Mouse (Mus musculus) MEL (cell line): ENCODE measurements around the gene A2m. TPM values are rescaled to one million over a fixed set of nuclear protein-coding genes. Genes with fewer than 3 reads are reported as not detected.

Experiments used
- DNase-seq: peaks from one replicate; pipeline ENCODE4 v3.0.0; 2011; ENCODE audit warnings: low read depth, low spot score
- H3K27ac ChIP-seq: 2 replicates; pipeline ENCODE4 v1.5.1; 2012; ENCODE audit warnings: low read depth, mild to moderate bottlenecking, control low read depth, low read length, moderate library complexity; ENCODE audit not compliant: control insufficient read depth
- H3K27me3 ChIP-seq, 2 experiments: fragments of 150-350 bp in 1 of 2; sonication (generic) in 1 of 2; 2 replicates each; pipeline ENCODE4 v1.6.1; 2012; ENCODE audit warnings: low read length in 2 of 2, mild to moderate bottlenecking in 2 of 2, improper control_type of control experiment in 1 of 2, moderate library complexity in 1 of 2; ENCODE audit not compliant: insufficient read depth in 2 of 2, control insufficient read depth in 1 of 2
- H3K36me3 ChIP-seq, 2 experiments: 2 replicates each; pipeline ENCODE4 v1.6.1; 2012 to 2014; ENCODE audit warnings: low read length in 2 of 2, improper control_type of control experiment in 1 of 2, inconsistent platforms in 1 of 2, mild to moderate bottlenecking in 1 of 2; ENCODE audit not compliant: insufficient read depth in 2 of 2, control insufficient read depth in 1 of 2
- H3K4me1 ChIP-seq, 2 experiments: fragments of 150-350 bp in 1 of 2; sonication (generic) in 1 of 2; 2 replicates each; pipeline ENCODE4 v1.6.1; 2012; ENCODE audit warnings: low read length in 2 of 2, improper control_type of control experiment in 1 of 2, mild to moderate bottlenecking in 1 of 2; ENCODE audit not compliant: insufficient read depth in 2 of 2, control insufficient read depth in 1 of 2
- H3K4me3 ChIP-seq, 2 experiments: fragments of 150-350 bp in 1 of 2; sonication (generic) in 1 of 2; 2 replicates each; pipeline ENCODE4 v1.5.1; 2012; ENCODE audit warnings: low read depth in 2 of 2, low read length in 2 of 2, mild to moderate bottlenecking in 2 of 2, moderate library complexity in 2 of 2, control low read depth in 1 of 2, improper control_type of control experiment in 1 of 2; ENCODE audit not compliant: control insufficient read depth in 1 of 2, insufficient read depth in 1 of 2
- H3K79me2 ChIP-seq: 2 replicates; pipeline ENCODE4 v1.6.1; 2012; ENCODE audit warnings: mild to moderate bottlenecking, low read length, moderate library complexity; ENCODE audit not compliant: control insufficient read depth, poor library complexity, insufficient read depth
- H3K9ac ChIP-seq: 2 replicates; pipeline ENCODE4 v1.6.1; 2012; ENCODE audit warnings: low read depth, mild to moderate bottlenecking, control low read depth, low read length, moderate library complexity; ENCODE audit not compliant: control insufficient read depth, poor library complexity, severe bottlenecking
- H3K9me3 ChIP-seq: fragments of 150-350 bp; sonication (generic); replicated peaks from 2 replicates; pipeline ENCODE4 v1.6.1; 2012; ENCODE audit warnings: mild to moderate bottlenecking, low read length, improper control_type of control experiment, moderate library complexity; ENCODE audit not compliant: insufficient read depth
- CHD1 ChIP-seq: IDR thresholded peaks from 2 replicates; pipeline ENCODE4 v1.6.1; 2012; ENCODE audit warnings: low read depth, mild to moderate bottlenecking, inconsistent platforms, low read length, improper control_type of control experiment
- CTCF ChIP-seq, 3 experiments: IDR thresholded peaks in 2 of 3; conservative IDR thresholded peaks in 1 of 3; 2 replicates each; pipeline ENCODE4 v1.5.1; 2011 to 2012; ENCODE audit warnings: low read length in 3 of 3, low read depth in 2 of 3, mild to moderate bottlenecking in 2 of 3, improper control_type of control experiment in 1 of 3, inconsistent platforms in 1 of 3, mixed read lengths in 1 of 3, moderate library complexity in 1 of 3; ENCODE audit not compliant: control insufficient read depth in 1 of 3, insufficient read depth in 1 of 3, poor library complexity in 1 of 3, severe bottlenecking in 1 of 3
- MAFK ChIP-seq: IDR thresholded peaks from 2 replicates; pipeline ENCODE4 v1.6.1; 2011; ENCODE audit warnings: low read depth, mild to moderate bottlenecking, low read length, improper control_type of control experiment, borderline replicate concordance
- MEF2A ChIP-seq: IDR thresholded peaks from 2 replicates; pipeline ENCODE4 v1.6.1; 2014; ENCODE audit warnings: low read depth, mild to moderate bottlenecking, inconsistent platforms, low read length, improper control_type of control experiment; ENCODE audit not compliant: poor library complexity, insufficient replicate concordance, severe bottlenecking; ENCODE audit errors: extremely low read depth
- MXI1 ChIP-seq: IDR thresholded peaks from 2 replicates; pipeline ENCODE4 v1.6.1; 2011; ENCODE audit warnings: mild to moderate bottlenecking, low read depth, low read length, improper control_type of control experiment
- MYB ChIP-seq: IDR thresholded peaks from 2 replicates; pipeline ENCODE4 v1.6.1; 2011; ENCODE audit warnings: mild to moderate bottlenecking, low read depth, low read length, improper control_type of control experiment
- POLR2AphosphoS5 ChIP-seq: IDR thresholded peaks from 2 replicates; pipeline ENCODE4 v1.6.1; 2012; ENCODE audit warnings: low read depth, borderline replicate concordance, mild to moderate bottlenecking, inconsistent platforms, low read length, moderate library complexity, mixed read lengths
- RAD21 ChIP-seq: IDR thresholded peaks from 2 replicates; pipeline ENCODE4 v1.6.1; 2011; ENCODE audit warnings: mild to moderate bottlenecking, low read depth, low read length, improper control_type of control experiment
- TBP ChIP-seq: IDR thresholded peaks from 2 replicates; pipeline ENCODE4 v1.8.0; 2011; ENCODE audit warnings: low read depth, low read length, improper control_type of control experiment
- USF1 ChIP-seq: IDR thresholded peaks from 2 replicates; pipeline ENCODE4 v1.6.1; 2014; ENCODE audit warnings: low read depth, mild to moderate bottlenecking, inconsistent platforms, low read length, improper control_type of control experiment, moderate library complexity
- USF2 ChIP-seq, 2 experiments: IDR thresholded peaks; 2 replicates each; pipeline ENCODE4 v1.6.1; 2011 to 2012; ENCODE audit warnings: improper control_type of control experiment in 2 of 2, low read length in 2 of 2, borderline replicate concordance in 1 of 2, inconsistent platforms in 1 of 2, low read depth in 1 of 2, mild to moderate bottlenecking in 1 of 2; ENCODE audit not compliant: insufficient read depth in 1 of 2
- ZC3H11A ChIP-seq: IDR thresholded peaks from 2 replicates; pipeline ENCODE4 v1.6.1; 2012; ENCODE audit warnings: low read depth, mild to moderate bottlenecking, inconsistent platforms, low read length, improper control_type of control experiment
- ZNF384 ChIP-seq: IDR thresholded peaks from 2 replicates; pipeline ENCODE4 v1.6.1; 2012; ENCODE audit warnings: low read depth, mild to moderate bottlenecking, inconsistent platforms, low read length, improper control_type of control experiment
- polyA plus RNA-seq, 2 experiments: library from polyadenylated mRNA; stranded (reverse) in 1 of 2; unstranded in 1 of 2; fragments of >175 nt in 1 of 2; fragments of >200 nt in 1 of 2; gene quantifications; 2 replicates each; pipeline versions ENCODE4 v1.2.1 to v1.2.4; 2012; ENCODE audit warnings: low replicate concordance in 2 of 2, low read depth in 1 of 2; ENCODE audit not compliant: insufficient read length in 2 of 2, insufficient read depth in 1 of 2, missing spikeins in 1 of 2
- total RNA-seq: library from RNA; depleted of rRNA; stranded (reverse); fragments of 300-350 nt; gene quantifications from 2 replicates; pipeline ENCODE4 v1.2.3, GENCODE M21; 2012; rRNA removed

A2m gene
- total and polyA plus RNA-seq, 3 experiments, result not detected

DNA sequence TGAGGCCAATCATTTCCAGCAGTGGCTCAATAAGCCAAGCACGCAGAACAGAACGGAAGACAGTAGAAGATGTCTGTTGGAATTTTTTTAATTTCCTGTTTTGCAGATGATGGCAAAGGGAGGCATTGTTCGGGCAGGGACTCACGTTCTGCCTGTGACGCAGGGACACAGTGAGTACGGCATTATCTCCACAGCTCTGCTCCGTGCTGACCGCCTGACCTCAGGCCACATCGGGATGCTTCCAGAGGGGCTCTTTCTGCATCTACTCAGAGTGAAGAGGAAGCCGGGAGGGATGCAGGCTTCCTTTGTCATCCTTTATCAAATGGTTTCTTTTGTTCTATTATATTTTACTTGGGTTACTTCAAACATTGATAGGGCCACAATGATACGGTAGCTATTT is 13.3 kb downstream of the A2m start:
- Histone ChIP-seq H3K9ac (no peak overlapping the region), H3K79me2 (no peaks in the 10 kb centered on the region), H3K9me3 (no peaks in the 10 kb centered on the region), H3K27me3 (no peaks in the 10 kb centered on the region), H3K4me3 (no peak overlapping the region), H3K4me1 (no peaks in the 10 kb centered on the region), H3K27ac (no peak overlapping the region), H3K36me3 (no peaks in the 10 kb centered on the region)
- TF ChIP-seq MAFK, result no peak
- TF ChIP-seq MXI1, result no peak
- TF ChIP-seq RAD21, result no peak
- TF ChIP-seq TBP, result no peak
- TF ChIP-seq POLR2AphosphoS5, result no peak
- TF ChIP-seq MEF2A, result no peak
- no peak for TF ChIP-seq USF1
- no peak for TF ChIP-seq CTCF (IDR thresholded peaks at IDR 0.05 in 2 of 3, conservative IDR thresholded peaks at IDR 0.05 in 1 of 3; ENCODE audit: control insufficient read depth in 1 of 3, insufficient read depth in 1 of 3, low read depth in 2 of 3, low read length in 3 of 3, poor library complexity in 1 of 3, severe bottlenecking in 1 of 3)
- TF ChIP-seq ZNF384, result no peak
- TF ChIP-seq CHD1, result no peak
- TF ChIP-seq MYB, result no peak
- no peak for TF ChIP-seq USF2 (IDR thresholded peaks at IDR 0.05; ENCODE audit: borderline replicate concordance in 1 of 2, insufficient read depth in 1 of 2, low read depth in 1 of 2, low read length in 2 of 2)
- no peak for TF ChIP-seq ZC3H11A
- DNase-seq, result no peak

Other genes with a start within 250 kb of the A2m start
- 0.03 and 0.04 TPM in 2 replicates for gene Iqsec3, start 161.7 kb upstream of the A2m start, total RNA-seq
- not detected for gene Iqsec3, start 161.7 kb upstream of the A2m start, polyA plus RNA-seq
- not detected in 2 replicates for gene Gm7298, start 97.6 kb downstream of the A2m start, total RNA-seq
- under 1 TPM in 1 of 2 experiments, not detected in 1; 0.01 TPM for gene Gm7298, start 97.6 kb downstream of the A2m start, polyA plus RNA-seq
- gene Mug1, start 203.2 kb downstream of the A2m start, total RNA-seq, result not detected in 2 replicates
- not detected for gene Mug1, start 203.2 kb downstream of the A2m start, polyA plus RNA-seq